Mouse (Mus musculus): ENCODE measurements around the gene Gm20388. TPM values are rescaled to one million over a fixed set of nuclear protein-coding genes. Genes with fewer than 3 reads are reported as not detected.

Gm20388 gene
- total RNA-seq, 1 experiment = 27.0 TPM

- peaks cover 3 to 30% of the 10 kb centered on the region in 2 experiments; a peak in 2 of 4 replicates for H3K4me1 ChIP-seq (ENCODE audit: control insufficient read depth in 2 of 2, insufficient read depth in 2 of 2, low read length in 2 of 2, poor library complexity in 1 of 2)
- no peak overlapping the region for H3K27ac ChIP-seq (ENCODE audit: insufficient read depth, low read depth, low read length, poor library complexity, severe bottlenecking)
- in situ Hi-C loops (cut with MboI; ENCODE audit: low sequenced_read_pairs in 2 of 2, unreplicated experiment in 2 of 2) = no loop called here
- H3K9me3 ChIP-seq (ENCODE audit: control insufficient read depth, insufficient read depth, low read depth, low read length) = no peaks in the 10 kb centered on the region
- DNase-seq (ENCODE audit: low read depth, low spot score) = no peak
- no peak overlapping the region for H3K9ac ChIP-seq (ENCODE audit: insufficient read depth, low read depth, low read length, poor library complexity, severe bottlenecking)
- peaks cover 64% of the 10 kb centered on the region for H3K36me3 ChIP-seq (ENCODE audit: control insufficient read depth, insufficient read depth, low read length, poor library complexity, severe bottlenecking)
- no peak overlapping the region for H3K4me3 ChIP-seq (ENCODE audit: insufficient read depth in 1 of 2, low read depth in 1 of 2, low read length in 2 of 2, poor library complexity in 1 of 2, severe bottlenecking in 1 of 2)
- TF ChIP-seq HCFC1 (IDR thresholded peaks at IDR 0.05; ENCODE audit: borderline replicate concordance, insufficient read depth, low read length) (no peak), ZC3H11A (IDR thresholded peaks at IDR 0.05; ENCODE audit: borderline replicate concordance, low read depth, low read length) (no peak), CHD2 (IDR thresholded peaks at IDR 0.05; ENCODE audit: low read depth, low read length) (no peak), MAFK (IDR thresholded peaks at IDR 0.05; ENCODE audit: insufficient read depth, low read depth, low read length) (no peak)
Observed at GRCm38 (mm10) chr8:120656322-120657052, 745.8 kb downstream of the Gm20388 start.

- no peak overlapping the region for H3K9ac ChIP-seq (ENCODE audit: insufficient read depth, low read depth, low read length, poor library complexity, severe bottlenecking)
- no peak overlapping the region for H3K4me3 ChIP-seq (ENCODE audit: insufficient read depth in 1 of 2, low read depth in 1 of 2, low read length in 2 of 2, poor library complexity in 1 of 2, severe bottlenecking in 1 of 2)
- H3K4me1 ChIP-seq (ENCODE audit: control insufficient read depth in 2 of 2, insufficient read depth in 2 of 2, low read length in 2 of 2, poor library complexity in 1 of 2) = peaks cover 3 to 27% of the 10 kb centered on the region in 2 experiments; a peak in 2 of 4 replicates
- no peak for DNase-seq (ENCODE audit: low read depth, low spot score)
- TF ChIP-seq ZNF384 (IDR thresholded peaks at IDR 0.05; ENCODE audit: low read depth, low read length) (no peak), HCFC1 (IDR thresholded peaks at IDR 0.05; ENCODE audit: borderline replicate concordance, insufficient read depth, low read length) (no peak), CHD2 (IDR thresholded peaks at IDR 0.05; ENCODE audit: low read depth, low read length) (no peak), ZC3H11A (IDR thresholded peaks at IDR 0.05; ENCODE audit: borderline replicate concordance, low read depth, low read length) (no peak), MAFK (IDR thresholded peaks at IDR 0.05; ENCODE audit: insufficient read depth, low read depth, low read length) (no peak)
- in situ Hi-C loops (cut with MboI; ENCODE audit: low sequenced_read_pairs in 2 of 2, unreplicated experiment in 2 of 2) = no loop called here
- H3K9me3 ChIP-seq (ENCODE audit: control insufficient read depth, insufficient read depth, low read depth, low read length) = no peaks in the 10 kb centered on the region
- 0 out of 2 replicates have a peak overlapping the region, but pooled peaks have one; percentile 1 for H3K27ac ChIP-seq (ENCODE audit: insufficient read depth, low read depth, low read length, poor library complexity, severe bottlenecking)
- H3K36me3 ChIP-seq (ENCODE audit: control insufficient read depth, insufficient read depth, low read length, poor library complexity, severe bottlenecking) = peaks cover 64% of the 10 kb centered on the region
Observed at GRCm38 (mm10) chr8:120657415-120657814, 746.8 kb downstream of the Gm20388 start.

GRCm38 (mm10) chr8:120664566-120664965 lies 753.9 kb downstream of the Gm20388 start:
- TF ChIP-seq MAFK (IDR thresholded peaks at IDR 0.05; ENCODE audit: insufficient read depth, low read depth, low read length) (no peak), ZNF384 (IDR thresholded peaks at IDR 0.05; ENCODE audit: low read depth, low read length) (no peak), ZC3H11A (IDR thresholded peaks at IDR 0.05; ENCODE audit: borderline replicate concordance, low read depth, low read length) (no peak), CHD2 (IDR thresholded peaks at IDR 0.05; ENCODE audit: low read depth, low read length) (no peak), HCFC1 (IDR thresholded peaks at IDR 0.05; ENCODE audit: borderline replicate concordance, insufficient read depth, low read length) (no peak)
- no peak overlapping the region for H3K4me3 ChIP-seq (ENCODE audit: insufficient read depth in 1 of 2, low read depth in 1 of 2, low read length in 2 of 2, poor library complexity in 1 of 2, severe bottlenecking in 1 of 2)
- no peak overlapping the region for H3K27ac ChIP-seq (ENCODE audit: insufficient read depth, low read depth, low read length, poor library complexity, severe bottlenecking)
- H3K9me3 ChIP-seq (ENCODE audit: control insufficient read depth, insufficient read depth, low read depth, low read length) = no peaks in the 10 kb centered on the region
- H3K4me1 ChIP-seq (ENCODE audit: control insufficient read depth in 2 of 2, insufficient read depth in 2 of 2, low read length in 2 of 2, poor library complexity in 1 of 2) = peaks cover 0 to 19% of the 10 kb centered on the region in 2 experiments; a peak in 1 of 4 replicates
- DNase-seq (ENCODE audit: low read depth, low spot score) = no peak
- H3K36me3 ChIP-seq (ENCODE audit: control insufficient read depth, insufficient read depth, low read length, poor library complexity, severe bottlenecking) = peaks cover 31% of the 10 kb centered on the region
- in situ Hi-C loops (cut with MboI; ENCODE audit: low sequenced_read_pairs in 2 of 2, unreplicated experiment in 2 of 2) = no loop called here
- H3K9ac ChIP-seq (ENCODE audit: insufficient read depth, low read depth, low read length, poor library complexity, severe bottlenecking) = no peak overlapping the region

DNA sequence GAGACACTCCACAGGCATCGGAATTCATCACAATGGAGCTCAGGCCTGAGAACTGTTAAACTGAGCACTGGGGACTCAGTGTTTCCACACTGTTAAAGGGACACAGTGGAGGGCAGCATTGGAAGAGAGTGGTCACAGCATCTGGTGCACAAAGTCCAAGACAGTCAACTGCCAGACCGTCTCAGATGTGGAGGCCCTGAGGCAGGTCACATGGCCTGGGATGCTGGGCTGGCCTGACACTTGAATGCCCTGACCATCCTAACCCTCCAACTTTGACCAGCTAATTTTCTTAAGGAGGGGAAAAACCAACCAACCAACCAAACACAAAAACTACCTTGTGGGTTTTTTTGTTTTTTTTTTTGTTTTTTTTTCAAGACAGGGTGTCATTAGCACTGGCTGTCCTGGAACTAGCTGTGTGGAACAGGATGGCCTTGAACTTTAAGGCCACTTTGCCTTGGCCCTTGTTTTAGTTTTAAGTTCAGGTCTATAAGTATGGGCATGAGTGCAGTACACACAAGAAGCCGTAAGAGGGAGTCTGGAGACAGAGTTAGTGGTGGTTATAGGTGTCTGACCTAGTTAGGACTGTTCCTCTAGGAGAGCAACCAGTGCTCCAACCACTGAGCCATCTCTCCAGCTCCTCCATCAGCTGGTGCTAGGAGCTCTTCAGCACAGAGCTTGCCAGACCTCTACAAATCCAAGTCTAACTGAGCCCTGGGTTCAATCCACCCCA lies 755.2 kb downstream of the Gm20388 start:
- H3K4me3 ChIP-seq (ENCODE audit: insufficient read depth in 1 of 2, low read depth in 1 of 2, low read length in 2 of 2, poor library complexity in 1 of 2, severe bottlenecking in 1 of 2) = peak overlapping the region; percentile 92 to 93; a peak in 3 of 4 replicates
- peaks cover 32% of the 10 kb centered on the region for H3K36me3 ChIP-seq (ENCODE audit: control insufficient read depth, insufficient read depth, low read length, poor library complexity, severe bottlenecking)
- no peak for TF ChIP-seq ZC3H11A (IDR thresholded peaks at IDR 0.05; ENCODE audit: borderline replicate concordance, low read depth, low read length)
- no peak for TF ChIP-seq HCFC1 (IDR thresholded peaks at IDR 0.05; ENCODE audit: borderline replicate concordance, insufficient read depth, low read length)
- TF ChIP-seq MAFK (IDR thresholded peaks at IDR 0.05; ENCODE audit: insufficient read depth, low read depth, low read length) = no peak
- no peak for TF ChIP-seq ZNF384 (IDR thresholded peaks at IDR 0.05; ENCODE audit: low read depth, low read length)
- TF ChIP-seq CHD2 (IDR thresholded peaks at IDR 0.05; ENCODE audit: low read depth, low read length) = no peak
- peak overlapping the region; percentile 54; the same call in 1 of the 2 replicates for H3K27ac ChIP-seq (ENCODE audit: insufficient read depth, low read depth, low read length, poor library complexity, severe bottlenecking)
- H3K9ac ChIP-seq (ENCODE audit: insufficient read depth, low read depth, low read length, poor library complexity, severe bottlenecking) = peak overlapping the region; percentile 98
- peak; percentile 51 for DNase-seq (ENCODE audit: low read depth, low spot score)
- peaks cover 0 to 18% of the 10 kb centered on the region in 2 experiments; a peak in 1 of 4 replicates for H3K4me1 ChIP-seq (ENCODE audit: control insufficient read depth in 2 of 2, insufficient read depth in 2 of 2, low read length in 2 of 2, poor library complexity in 1 of 2)
- H3K9me3 ChIP-seq (ENCODE audit: control insufficient read depth, insufficient read depth, low read depth, low read length) = no peaks in the 10 kb centered on the region
- in situ Hi-C loops (cut with MboI; ENCODE audit: low sequenced_read_pairs in 2 of 2, unreplicated experiment in 2 of 2) = no loop called here
